Mouse (Mus musculus) small intestine, adult 2 months (tissue): ENCODE measurements around the gene Mindy2.

ENCODE experiments used
- CTCF ChIP-seq: fragments of 200-500 bp; IDR thresholded peaks from 2 replicates; pipeline ENCODE4 v1.5.1; 2012; ENCODE audit warnings: low read depth, mild to moderate bottlenecking, control low read depth, inconsistent platforms, low read length, moderate library complexity, mixed read lengths; ENCODE audit not compliant: insufficient replicate concordance, insufficient read length; ENCODE audit errors: extremely low read depth
- POLR2A ChIP-seq: fragments of 200-500 bp; IDR thresholded peaks from 2 replicates; pipeline ENCODE4 v1.6.1; 2012; ENCODE audit warnings: low read depth, mild to moderate bottlenecking, control low read depth, inconsistent platforms, low read length, moderate library complexity

GRCm38 (mm10) chr9:70562825-70563224, 94.1 kb downstream of the Mindy2 start:
- TF ChIP-seq POLR2A (no peak), CTCF (no peak)
